Mouse (Mus musculus) midbrain, embryonic 12.5 days (tissue): ENCODE data around the gene Gm17949. TPM values are rescaled to one million over a fixed set of nuclear protein-coding genes. Genes with fewer than 3 reads are reported as not detected.
A peak's percentile ranks its signal among the peaks of the same experiment; 100 is the strongest.

Experiments
- ATAC-seq: fragments of 200-750 bp; cut with Nextera tagmentation; 2 replicates; pipeline ENCODE4 v1.8.0; 2017; ENCODE audit warnings: low read depth, moderate TSS enrichment, moderate library complexity; ENCODE audit not compliant: low FRiP score
- H3K27ac ChIP-seq: fragments of 300-500 bp; sonication (generic); replicated peaks from 2 replicates; pipeline ENCODE4 v1.5.1; 2016; ENCODE audit warnings: mild to moderate bottlenecking
- H3K27me3 ChIP-seq: fragments of 300-500 bp; sonication (generic); 2 replicates; pipeline ENCODE4 v1.6.1; 2016; ENCODE audit warnings: mild to moderate bottlenecking
- H3K36me3 ChIP-seq: fragments of 300-500 bp; sonication (generic); 2 replicates; pipeline ENCODE4 v1.6.1; 2016
- H3K4me1 ChIP-seq: fragments of 300-500 bp; sonication (generic); 2 replicates; pipeline ENCODE4 v1.6.1; 2016
- H3K4me2 ChIP-seq: fragments of 300-500 bp; sonication (generic); replicated peaks from 2 replicates; pipeline ENCODE4 v1.6.1; 2016; ENCODE audit warnings: mild to moderate bottlenecking, moderate library complexity
- H3K4me3 ChIP-seq: fragments of 300-500 bp; sonication (generic); 2 replicates; pipeline ENCODE4 v1.5.1; 2016; ENCODE audit warnings: mild to moderate bottlenecking
- H3K9ac ChIP-seq: fragments of 300-500 bp; sonication (generic); replicated peaks from 2 replicates; pipeline ENCODE4 v1.6.1; 2016; ENCODE audit warnings: mild to moderate bottlenecking, moderate library complexity
- H3K9me3 ChIP-seq: fragments of 300-500 bp; sonication (generic); 2 replicates; pipeline ENCODE4 v1.6.1; 2016; ENCODE audit warnings: mild to moderate bottlenecking
- WGBS: fragments of 180-500 bp; shearing (Covaris S2); methylation state at CpG from one replicate; pipeline ENCODE4 v1.1.7; 2016; 5-methylcytosine and 5-hydroxymethylcytosine counted together
- polyA plus RNA-seq: library from polyadenylated mRNA; unstranded; fragments of >200 nt; fragmentation: Nextera tagmentation; extraction: Ambion mirVana; gene quantifications from 2 replicates; pipeline ENCODE4 v1.2.1, GENCODE M21; 2016

Gm17949 gene
- polyA plus RNA-seq, 1 experiment from 2014 or later, result 0.34 TPM

GRCm38 (mm10) chr17:56979524-56979923 lies 31.7 kb upstream of the Gm17949 start:
- Histone ChIP-seq H3K9me3 (no peaks in the 10 kb centered on the region), H3K9ac (no peak overlapping the region), H3K27ac (no peak overlapping the region), H3K36me3 (no peaks in the 10 kb centered on the region), H3K4me1 (no peaks in the 10 kb centered on the region), H3K27me3 (no peaks in the 10 kb centered on the region), H3K4me2 (no peak overlapping the region), H3K4me3 (no peak overlapping the region)
- 43% methylated on average over 5 of the region's 8 CpGs for WGBS
- no peak for ATAC-seq

GRCm38 (mm10) chr17:56981049-56981448 lies 30.2 kb upstream of the Gm17949 start:
- Histone ChIP-seq H3K4me3 (no peak overlapping the region), H3K4me2 (no peak overlapping the region), H3K27me3 (no peaks in the 10 kb centered on the region), H3K27ac (no peak overlapping the region), H3K9me3 (no peaks in the 10 kb centered on the region), H3K9ac (no peak overlapping the region), H3K36me3 (no peaks in the 10 kb centered on the region), H3K4me1 (no peaks in the 10 kb centered on the region)
- no peak for ATAC-seq
- 80% methylated on average over 7 of the region's 7 CpGs for WGBS

- Histone ChIP-seq H3K9ac (no peak within 1 kb of the TSS), H3K27me3 (no peaks in the 10 kb centered on the region), H3K9me3 (no peaks in the 10 kb centered on the region), H3K4me1 (no peaks in the 10 kb centered on the region), H3K36me3 (no peaks in the 10 kb centered on the region), H3K4me3 (no peak within 1 kb of the TSS), H3K27ac (no peak within 1 kb of the TSS), H3K4me2 (no peak within 1 kb of the TSS)
- WGBS, result 75% methylated on average over 5 of the region's 5 CpGs
- no peak for ATAC-seq
These were observed 29.3 kb upstream of the Gm17949 start, which contains the start of gene Acer1 for GRCm38 (mm10) chr17:56982013-56982412. Acer1 (minus strand) TSS chr17:56982126.

GRCm38 (mm10) chr17:56984886-56985285 lies 26.4 kb upstream of the Gm17949 start:
- H3K27me3 ChIP-seq, result no peaks in the 10 kb centered on the region
- H3K27ac ChIP-seq, result no peak overlapping the region
- H3K36me3 ChIP-seq, result no peaks in the 10 kb centered on the region
- no peak overlapping the region for H3K4me2 ChIP-seq
- H3K4me3 ChIP-seq, result no peak overlapping the region
- no peak for ATAC-seq
- H3K9ac ChIP-seq, result no peak overlapping the region
- WGBS, result 83% methylated on average over 9 of the region's 9 CpGs
- H3K9me3 ChIP-seq, result no peaks in the 10 kb centered on the region
- no peaks in the 10 kb centered on the region for H3K4me1 ChIP-seq

- peaks cover under 1% of the 10 kb centered on the region; the same call in 1 of the 2 replicates for H3K4me1 ChIP-seq
- ATAC-seq, result no peak
- H3K4me3 ChIP-seq, result no peak overlapping the region
- H3K36me3 ChIP-seq, result no peaks in the 10 kb centered on the region
- H3K4me2 ChIP-seq, result no peak overlapping the region
- no peaks in the 10 kb centered on the region for H3K27me3 ChIP-seq
- no peak overlapping the region for H3K9ac ChIP-seq
- no peak overlapping the region for H3K27ac ChIP-seq
- WGBS, result 84% methylated on average over 3 of the region's 3 CpGs
- no peaks in the 10 kb centered on the region for H3K9me3 ChIP-seq
These were observed 25.6 kb upstream of the Gm17949 start for GRCm38 (mm10) chr17:56985656-56986055.

- Histone ChIP-seq H3K4me3 (no peak overlapping the region), H3K27me3 (no peaks in the 10 kb centered on the region), H3K9me3 (no peaks in the 10 kb centered on the region), H3K4me2 (no peak overlapping the region), H3K36me3 (no peaks in the 10 kb centered on the region), H3K9ac (no peak overlapping the region), H3K27ac (no peak overlapping the region), H3K4me1 (peaks cover 6% of the 10 kb centered on the region)
- 93% methylated on average over 3 of the region's 3 CpGs for WGBS
- no peak for ATAC-seq
These were observed 25.0 kb upstream of the Gm17949 start for GRCm38 (mm10) chr17:56986105-56986805.

- Histone ChIP-seq H3K36me3 (peaks cover 17% of the 10 kb centered on the region), H3K27ac (no peak overlapping the region), H3K4me3 (no peak overlapping the region), H3K9me3 (no peaks in the 10 kb centered on the region), H3K9ac (no peak overlapping the region), H3K4me1 (peaks cover 7% of the 10 kb centered on the region), H3K27me3 (no peaks in the 10 kb centered on the region), H3K4me2 (no peak overlapping the region)
- 94% methylated on average over 7 of the region's 7 CpGs for WGBS
- ATAC-seq, result no peak
These were observed 22.8 kb upstream of the Gm17949 start for GRCm38 (mm10) chr17:56988441-56988840.

GRCm38 (mm10) chr17:56988921-56989430 lies 22.3 kb upstream of the Gm17949 start:
- Histone ChIP-seq H3K4me3 (peak overlapping the region; percentile 70), H3K27ac (peak overlapping the region; percentile 67; the same call in 1 of the 2 replicates), H3K9me3 (no peaks in the 10 kb centered on the region), H3K4me2 (peak overlapping the region; percentile 77), H3K9ac (peak overlapping the region; percentile 87; the same call in 1 of the 2 replicates), H3K4me1 (peaks cover 7% of the 10 kb centered on the region), H3K36me3 (peaks cover 22% of the 10 kb centered on the region), H3K27me3 (no peaks in the 10 kb centered on the region)
- 78% methylated on average over 7 of the region's 7 CpGs for WGBS
- ATAC-seq, result no peak

- peak; percentile 94 for ATAC-seq
- H3K27me3 ChIP-seq, result no peaks in the 10 kb centered on the region
- WGBS, result 2% methylated on average over 25 of the region's 25 CpGs
- peak overlapping the region; percentile 67 for H3K27ac ChIP-seq
- peak overlapping the region; percentile 87 for H3K9ac ChIP-seq
- H3K4me1 ChIP-seq, result peaks cover 7% of the 10 kb centered on the region
- H3K9me3 ChIP-seq, result no peaks in the 10 kb centered on the region
- peak overlapping the region; percentile 77 for H3K4me2 ChIP-seq
- peaks cover 28% of the 10 kb centered on the region for H3K36me3 ChIP-seq
- H3K4me3 ChIP-seq, result peak overlapping the region; percentile 70
These were observed 21.7 kb upstream of the Gm17949 start for GRCm38 (mm10) chr17:56989467-56990114.

GRCm38 (mm10) chr17:56990115-56990746 lies 21.0 kb upstream of the Gm17949 start, which contains the start of gene Clpp:
Clpp (plus strand) TSS chr17:56990305.
- ATAC-seq, result peak; percentile 97
- Histone ChIP-seq H3K4me3 (peak within 1 kb of the TSS; percentile 70), H3K9ac (peak within 1 kb of the TSS; percentile 87), H3K36me3 (peaks cover 32% of the 10 kb centered on the region), H3K4me2 (peak within 1 kb of the TSS; percentile 77), H3K9me3 (no peaks in the 10 kb centered on the region), H3K27me3 (no peaks in the 10 kb centered on the region), H3K27ac (peak within 1 kb of the TSS; percentile 67), H3K4me1 (peaks cover 7% of the 10 kb centered on the region)
- WGBS, result under 1% methylated on average over 52 of the region's 52 CpGs

GRCm38 (mm10) chr17:56990966-56991365 lies 20.3 kb upstream of the Gm17949 start:
- Histone ChIP-seq H3K27me3 (no peaks in the 10 kb centered on the region), H3K4me1 (peaks cover 7% of the 10 kb centered on the region), H3K4me2 (peak overlapping the region; percentile 77), H3K9me3 (no peaks in the 10 kb centered on the region), H3K4me3 (peak overlapping the region; percentile 70), H3K36me3 (peaks cover 40% of the 10 kb centered on the region), H3K9ac (peak overlapping the region; percentile 87), H3K27ac (no peak overlapping the region)
- 70% methylated on average over 2 of the region's 2 CpGs for WGBS
- ATAC-seq, result no peak

GRCm38 (mm10) chr17:56995046-56995445 lies 16.2 kb upstream of the Gm17949 start:
- H3K36me3 ChIP-seq, result peaks cover 61% of the 10 kb centered on the region
- peaks cover 16% of the 10 kb centered on the region for H3K4me1 ChIP-seq
- ATAC-seq, result no peak
- WGBS, result 94% methylated on average over 8 of the region's 8 CpGs
- H3K4me3 ChIP-seq, result no peak overlapping the region
- H3K9me3 ChIP-seq, result no peaks in the 10 kb centered on the region
- H3K27me3 ChIP-seq, result no peaks in the 10 kb centered on the region
- H3K4me2 ChIP-seq, result no peak overlapping the region
- no peak overlapping the region for H3K27ac ChIP-seq
- no peak overlapping the region for H3K9ac ChIP-seq
